23 mouse cellular contexts compared by ENCODE assay signal in the genomic region with DNA sequence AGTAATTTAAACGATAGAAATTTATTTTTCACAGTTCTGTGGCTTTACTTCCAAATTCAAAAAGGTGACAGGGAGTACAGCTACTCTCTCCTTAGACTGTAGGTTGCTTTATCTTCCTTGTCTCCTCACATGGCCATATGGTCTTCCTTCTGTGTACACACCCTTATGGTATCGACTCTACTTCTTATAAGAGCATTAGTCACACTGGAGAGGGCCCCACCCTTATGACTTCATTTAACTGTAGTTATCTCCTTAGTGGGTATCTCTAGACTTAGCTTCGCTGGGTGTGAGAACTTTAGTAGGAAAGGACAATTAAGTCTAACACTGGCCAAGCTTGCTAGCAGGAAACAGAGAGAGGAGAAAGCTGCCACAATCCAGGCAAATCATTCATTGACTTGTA.
DNase-seq lines count a peak whose midpoint lies in the region; ATAC-seq and TF ChIP-seq lines count a peak whose summit lies in the region.
"Had no signal": no experiment of that assay in that cellular context is flagged by ENCODE, and none has a peak within 500 bp of the region (broad histone marks: within the 10 kb centered on the region; RNA-seq: fewer than 3 reads in every experiment).

No protein-coding gene starts in this region.

- H3K4me2 ChIP-seq in intestine, embryonic 16.5 days (ENCODE audit: low read depth, low read length), result no peak overlapping the region
- H3K4me2 ChIP-seq in stomach, postnatal 0 days (replicated peaks; ENCODE audit: low read depth), result no peak overlapping the region
- H3K4me2 ChIP-seq: embryonic facial prominence, embryonic 13.5 days; embryonic facial prominence, embryonic 15.5 days; forebrain, embryonic 12.5 days had no signal

- intact Hi-C loops in left cerebral cortex, postnatal 25 days (cut with DNase I), result loop anchor here (10.0 kb wide), 2 partner anchors 976 to 1136 kb away; no protein-coding TSS in a partner anchor

- no peaks in the 10 kb centered on the region for H3K9me3 ChIP-seq in intestine, embryonic 16.5 days (ENCODE audit: control insufficient read depth, low read length)
- H3K9me3 ChIP-seq in stomach, postnatal 0 days (ENCODE audit: control insufficient read depth, low read length), result no peaks in the 10 kb centered on the region
- H3K9me3 ChIP-seq: embryonic facial prominence, embryonic 13.5 days; embryonic facial prominence, embryonic 15.5 days; forebrain, embryonic 10.5 days; forebrain, embryonic 12.5 days had no signal

- no peak overlapping the region for H3K27ac ChIP-seq in intestine, embryonic 16.5 days (ENCODE audit: low read length)
- H3K27ac ChIP-seq in stomach, postnatal 0 days (replicated peaks), result no peak overlapping the region
- H3K27ac ChIP-seq: embryonic facial prominence, embryonic 13.5 days; embryonic facial prominence, embryonic 15.5 days; forebrain, embryonic 10.5 days; forebrain, embryonic 12.5 days had no signal

- H3K4me3 ChIP-seq in intestine, embryonic 16.5 days (ENCODE audit: low read length), result no peak overlapping the region
- H3K4me3 ChIP-seq in stomach, postnatal 0 days (ENCODE audit: low read depth, low read length), result no peak overlapping the region
- H3K4me3 ChIP-seq: embryonic facial prominence, embryonic 13.5 days; embryonic facial prominence, embryonic 15.5 days; erythroblast, embryonic 14.5 days; forebrain, embryonic 10.5 days; forebrain, embryonic 12.5 days had no signal

- no peak for TF ChIP-seq EP300 in stomach, postnatal 0 days (optimal IDR thresholded peaks at IDR 0.05)

- TF ChIP-seq CTCF in stomach, postnatal 0 days (IDR thresholded peaks at IDR 0.05; ENCODE audit: low read depth), result no peak

- no peaks in the 10 kb centered on the region for H3K4me1 ChIP-seq in intestine, embryonic 16.5 days (ENCODE audit: control insufficient read depth, insufficient read depth, low read length)
- H3K4me1 ChIP-seq in stomach, postnatal 0 days (replicated peaks; ENCODE audit: control insufficient read depth, insufficient read depth), result no peaks in the 10 kb centered on the region
- H3K4me1 ChIP-seq: embryonic facial prominence, embryonic 13.5 days; embryonic facial prominence, embryonic 15.5 days; forebrain, embryonic 10.5 days; forebrain, embryonic 12.5 days had no signal

- WGBS in intestine, embryonic 16.5 days, result 65% methylated on average over 3 of the region's 3 CpGs
- 64% methylated on average over 3 of the region's 3 CpGs for WGBS in stomach, postnatal 0 days

- no peak overlapping the region for H3K9ac ChIP-seq in intestine, embryonic 16.5 days (ENCODE audit: low read depth, low read length)
- no peak overlapping the region for H3K9ac ChIP-seq in stomach, postnatal 0 days (ENCODE audit: low read length)
- H3K9ac ChIP-seq: embryonic facial prominence, embryonic 13.5 days; embryonic facial prominence, embryonic 15.5 days; forebrain, embryonic 12.5 days had no signal

- peak; percentile 55; the same call in 1 of the 2 replicates for ATAC-seq in intestine, embryonic 16.5 days
- peak; percentile 94 for ATAC-seq in stomach, postnatal 0 days (ENCODE audit: low FRiP score, low TSS enrichment)
- ATAC-seq: activated CD4-positive, CD25-positive, alpha-beta regulatory T cell, adult 4 months; forebrain, embryonic 14.5 days; forebrain, embryonic 16.5 days; Patski had no signal

- no peaks in the 10 kb centered on the region for H3K27me3 ChIP-seq in intestine, embryonic 16.5 days (replicated peaks; ENCODE audit: control insufficient read depth, insufficient read depth, low read length)
- no peaks in the 10 kb centered on the region for H3K27me3 ChIP-seq in stomach, postnatal 0 days (ENCODE audit: control insufficient read depth, insufficient read depth, low read length)
- H3K27me3 ChIP-seq: embryonic facial prominence, embryonic 13.5 days; embryonic facial prominence, embryonic 15.5 days; forebrain, embryonic 12.5 days; Patski had no signal

- no peaks in the 10 kb centered on the region for H3K36me3 ChIP-seq in intestine, embryonic 16.5 days (ENCODE audit: control insufficient read depth, insufficient read depth, low read length)
- H3K36me3 ChIP-seq in stomach, postnatal 0 days (ENCODE audit: control insufficient read depth, insufficient read depth, low read length), result no peaks in the 10 kb centered on the region
- H3K36me3 ChIP-seq: embryonic facial prominence, embryonic 13.5 days; embryonic facial prominence, embryonic 15.5 days; forebrain, embryonic 10.5 days; forebrain, embryonic 12.5 days had no signal

- DNase-seq in brain, adult 2 months (ENCODE audit: low read depth, low spot score), result peak; percentile 24
- DNase-seq in stomach, postnatal 0 days (ENCODE audit: low spot score), result no peak
- no peak for DNase-seq in adrenal gland, postnatal 36 days
- no peak for DNase-seq in right cerebral cortex, postnatal 25 days
- DNase-seq in left cerebral cortex, postnatal 25 days (ENCODE audit: low spot score in 2 of 2), result no peak
- DNase-seq: adrenal gland, adult 8-10 months; adrenal gland, postnatal 25 days; cerebellum, adult 11 months; cerebellum, adult 18-20 months; cerebellum, adult 8-10 months; cerebellum, adult 9-11 months; cerebellum, postnatal 36 days; embryo, embryonic 11 days had no signal
